Mouse (Mus musculus): ENCODE measurements at regions not wholly inside any gene's neighbourhood (a gene's known extent, or its start where the extent isn't known, plus 50 kb on each side); places are given as distances from the start of the nearest gene placed in this dataset.
"Not testable (repeated sequence)": the region's sequence is repeated elsewhere in the genome, so short reads cannot be mapped to it uniquely, and the experiment has no call there.

GRCm38 (mm10) chr16:23838696-23839095 is 52.1 kb downstream of the Sst start:
- no peak for DNase-seq

- DNase-seq: no peak
These were observed 52.6 kb downstream of the Sst start for GRCm38 (mm10) chr16:23838114-23838513.

- DNase-seq: no peak
These were observed 55.8 kb downstream of the Sst start for GRCm38 (mm10) chr16:23834991-23835390.

GRCm38 (mm10) chr16:23833603-23834002 is 57.2 kb downstream of the Sst start:
- DNase-seq: no peak

GRCm38 (mm10) chr16:23833042-23833423 is 57.7 kb downstream of the Sst start:
- DNase-seq: no peak

- DNase-seq: no peak
These were observed 58.2 kb downstream of the Sst start for GRCm38 (mm10) chr16:23832393-23833041.

GRCm38 (mm10) chr16:23825662-23826061 is 65.1 kb downstream of the Sst start:
- no peak for DNase-seq

GRCm38 (mm10) chr16:23785216-23785615 is 105.5 kb downstream of the Sst start:
- no peak for DNase-seq

GRCm38 (mm10) chr16:23784021-23784897 is 106.5 kb downstream of the Sst start:
- DNase-seq: no peak

GRCm38 (mm10) chr16:23780440-23781231 is 110.1 kb downstream of the Sst start:
- DNase-seq: peak; percentile 6

GRCm38 (mm10) chr16:23777894-23778293 is 112.9 kb downstream of the Sst start:
- no peak for DNase-seq

GRCm38 (mm10) chr16:23777041-23777440 is 113.7 kb downstream of the Sst start:
- no peak for DNase-seq

GRCm38 (mm10) chr16:23776501-23776900 is 114.3 kb downstream of the Sst start:
- DNase-seq: no peak

- no peak for DNase-seq
These were observed 132.5 kb downstream of the Sst start for GRCm38 (mm10) chr16:23758136-23758812.

GRCm38 (mm10) chr16:23737026-23737425 is 153.7 kb downstream of the Sst start:
- no peak for DNase-seq

- DNase-seq: no peak
These were observed 155.0 kb downstream of the Sst start for GRCm38 (mm10) chr16:23735722-23736121.

- no peak for DNase-seq
These were observed 164.2 kb downstream of the Sst start for GRCm38 (mm10) chr16:23726562-23726961.

- no peak for DNase-seq
These were observed 169.0 kb downstream of the Sst start for GRCm38 (mm10) chr16:23721745-23722144.

- peak; percentile 4 for DNase-seq
These were observed 180.5 kb upstream of the Masp1 start for GRCm38 (mm10) chr16:23701156-23701555.

GRCm38 (mm10) chr16:23694226-23694625 is 173.6 kb upstream of the Masp1 start:
- not testable (repeated sequence) for DNase-seq

GRCm38 (mm10) chr16:23690061-23690460 is 169.4 kb upstream of the Masp1 start:
- no peak for DNase-seq

GRCm38 (mm10) chr16:23686783-23687182 is 166.2 kb upstream of the Masp1 start:
- no peak for DNase-seq

- no peak for DNase-seq
These were observed 159.8 kb upstream of the Masp1 start for GRCm38 (mm10) chr16:23680434-23680833.
